Mouse (Mus musculus) CH12F3 (cell line): ENCODE results near the gene Etfb.

Experiments used
- in situ Hi-C: fragments of 300-500 bp; cut with MboI; formaldehyde crosslinking; loops from 2 replicates; pipeline ENCODE4 v1.14.3; 2020; ENCODE audit warnings: low sequenced_read_pairs

The Etfb gene

DNA sequence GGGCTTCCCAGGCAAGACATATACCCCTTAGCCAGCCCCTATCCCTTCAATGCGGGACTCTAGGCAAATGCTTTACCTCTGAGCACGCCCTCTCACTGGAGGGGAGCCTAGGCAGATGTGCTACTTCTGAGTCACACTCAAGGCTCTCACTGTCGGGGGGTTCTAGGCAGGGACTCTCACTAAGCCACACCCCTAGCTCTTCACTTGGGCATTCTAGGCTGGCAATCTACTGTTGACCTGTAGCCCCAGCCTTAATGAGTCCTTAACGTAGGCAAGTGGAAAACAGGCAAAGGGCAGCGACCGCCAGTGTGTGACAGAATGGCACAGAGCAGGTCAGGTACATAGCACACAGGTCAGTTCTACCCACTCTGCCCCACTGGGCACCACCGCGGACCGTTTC lies 47.0 kb downstream of the Etfb start:
- in situ Hi-C loops = no loop called here

DNA sequence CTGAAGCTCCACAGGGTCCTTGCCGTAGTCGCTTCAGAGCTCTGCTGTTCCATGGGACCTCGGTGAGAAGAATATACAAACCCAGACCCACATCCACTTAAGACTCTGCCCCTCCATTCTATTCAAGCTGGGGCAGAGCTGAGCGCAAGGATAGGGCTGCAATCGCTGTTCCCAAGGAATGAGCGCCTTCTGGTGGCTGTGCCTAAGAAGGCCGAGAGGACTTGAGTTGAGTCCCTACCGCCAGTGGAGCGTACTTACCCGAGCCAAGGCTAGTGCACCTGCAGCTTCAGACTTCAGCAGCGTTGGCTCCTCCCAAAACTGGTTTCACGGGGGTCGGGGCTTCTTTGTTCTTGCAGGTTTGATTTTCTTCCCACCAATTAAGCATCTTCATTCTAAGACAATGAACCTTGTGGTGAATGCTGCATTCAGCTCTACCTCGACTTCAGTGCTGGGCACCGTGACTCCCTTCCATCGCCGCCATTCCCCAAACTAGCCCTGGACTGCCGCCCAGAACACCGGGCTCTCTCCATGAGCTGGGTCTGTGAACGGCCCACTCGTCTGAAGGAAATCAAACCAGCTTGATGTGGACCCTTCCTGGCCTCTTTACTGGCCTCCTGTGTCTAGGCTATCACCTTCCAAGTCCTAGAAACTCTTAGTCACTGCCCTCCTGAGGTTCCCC lies 51.6 kb downstream of the Etfb start:
- in situ Hi-C loops = no loop called here
